ENCODE assay signal across 8 mouse cellular contexts in genomic region chr9:57505700-57506099, GRCm38 (mm10). TPM values are rescaled to one million over a fixed set of nuclear protein-coding genes. Genes with fewer than 3 reads are reported as not detected.
DNase-seq lines count a peak whose midpoint lies in the region; ATAC-seq and TF ChIP-seq lines count a peak whose summit lies in the region.

No protein-coding gene starts in this region.

- peak overlapping the region; percentile 72 for H3K4me3 ChIP-seq in ES-Bruce4 (ENCODE audit: low read depth, low read length)
- peak overlapping the region; percentile 9; the same call in 1 of the 2 replicates for H3K4me3 ChIP-seq in forebrain, postnatal 0 days (ENCODE audit: low read depth, low read length)
- H3K4me3 ChIP-seq in hindbrain, embryonic 11.5 days (ENCODE audit: low read depth, low read length): no peak overlapping the region
- H3K4me3 ChIP-seq in liver, embryonic 12.5 days: no peak overlapping the region

- TF ChIP-seq POLR2A in ES-Bruce4 (IDR thresholded peaks at IDR 0.05; ENCODE audit: insufficient read depth, low read length): no peak

- H3K4me2 ChIP-seq in forebrain, postnatal 0 days (ENCODE audit: low read depth): peak overlapping the region; percentile 95
- no peak overlapping the region for H3K4me2 ChIP-seq in hindbrain, embryonic 11.5 days (replicated peaks; ENCODE audit: low read depth, low read length)
- H3K4me2 ChIP-seq in liver, embryonic 12.5 days: peak overlapping the region; percentile 37

- TF ChIP-seq EP300 in ES-Bruce4 (IDR thresholded peaks at IDR 0.05; ENCODE audit: insufficient read depth, low read depth, low read length): no peak

- 9% methylated on average over 8 of the region's 8 CpGs for WGBS in forebrain, postnatal 0 days
- 10% methylated on average over 8 of the region's 8 CpGs for WGBS in hindbrain, embryonic 11.5 days
- 0% methylated on average over 8 of the region's 8 CpGs for WGBS in liver, embryonic 12.5 days (ENCODE audit: insufficient replicate concordance)

- ATAC-seq in forebrain, postnatal 0 days: peak; percentile 75
- peak; percentile 62; the same call in 1 of the 2 replicates for ATAC-seq in hindbrain, embryonic 11.5 days (ENCODE audit: low FRiP score)
- ATAC-seq in liver, embryonic 12.5 days: peak; percentile 98
- no peak for ATAC-seq in cerebellum, adult (ENCODE audit: insufficient number of reproducible peaks, low FRiP score, low TSS enrichment)

- no peaks in the 10 kb centered on the region for H3K36me3 ChIP-seq in ES-Bruce4 (ENCODE audit: control insufficient read depth, insufficient read depth, low read length, poor library complexity, severe bottlenecking)
- H3K36me3 ChIP-seq in forebrain, postnatal 0 days (ENCODE audit: insufficient read depth): no peaks in the 10 kb centered on the region
- H3K36me3 ChIP-seq in hindbrain, embryonic 11.5 days (ENCODE audit: control insufficient read depth, insufficient read depth, low read length): no peaks in the 10 kb centered on the region
- H3K36me3 ChIP-seq in liver, embryonic 12.5 days: no peaks in the 10 kb centered on the region

- no peaks in the 10 kb centered on the region for H3K9me3 ChIP-seq in ES-Bruce4 (replicated peaks; ENCODE audit: control insufficient read depth, insufficient read depth, low read length, poor library complexity, severe bottlenecking)
- H3K9me3 ChIP-seq in forebrain, postnatal 0 days (ENCODE audit: low read length): no peaks in the 10 kb centered on the region
- no peaks in the 10 kb centered on the region for H3K9me3 ChIP-seq in hindbrain, embryonic 11.5 days (ENCODE audit: control insufficient read depth, low read length)
- no peaks in the 10 kb centered on the region for H3K9me3 ChIP-seq in liver, embryonic 12.5 days (replicated peaks)

- H3K27me3 ChIP-seq in ES-Bruce4 (ENCODE audit: control insufficient read depth, insufficient read depth, low read length, poor library complexity, severe bottlenecking): no peaks in the 10 kb centered on the region
- H3K27me3 ChIP-seq in forebrain, postnatal 0 days (ENCODE audit: insufficient read depth, low read length): 0 out of 2 replicates have a peak, but pooled peaks cover 8% of the 10 kb centered on the region
- H3K27me3 ChIP-seq in hindbrain, embryonic 11.5 days (ENCODE audit: control insufficient read depth, insufficient read depth, low read length): peaks cover 54% of the 10 kb centered on the region
- H3K27me3 ChIP-seq in liver, embryonic 12.5 days (replicated peaks): peaks cover 79% of the 10 kb centered on the region

- H3K27ac ChIP-seq in ES-Bruce4 (ENCODE audit: insufficient read depth, low read length): no peak overlapping the region
- H3K27ac ChIP-seq in forebrain, postnatal 0 days (ENCODE audit: low read depth, low read length): peak overlapping the region; percentile 71
- peak overlapping the region; percentile 54; the same call in 1 of the 2 replicates for H3K27ac ChIP-seq in hindbrain, embryonic 11.5 days (ENCODE audit: low read depth, low read length)
- no peak overlapping the region for H3K27ac ChIP-seq in liver, embryonic 12.5 days

- TF ChIP-seq CTCF in ES-Bruce4 (IDR thresholded peaks at IDR 0.05; ENCODE audit: low read depth, low read length): no peak
- TF ChIP-seq CTCF in forebrain, postnatal 0 days (IDR thresholded peaks at IDR 0.05; ENCODE audit: low read depth): peak; percentile 21; the same call in 1 of the 2 replicates

- peak overlapping the region; percentile 26; the same call in 1 of the 2 replicates for H3K9ac ChIP-seq in ES-Bruce4 (ENCODE audit: low read depth, poor library complexity, severe bottlenecking)
- no peak overlapping the region for H3K9ac ChIP-seq in forebrain, postnatal 0 days
- no peak overlapping the region for H3K9ac ChIP-seq in hindbrain, embryonic 11.5 days (ENCODE audit: low read depth, low read length)
- no peak overlapping the region for H3K9ac ChIP-seq in liver, embryonic 12.5 days

- peaks cover 10% of the 10 kb centered on the region for H3K4me1 ChIP-seq in ES-Bruce4 (ENCODE audit: control insufficient read depth, insufficient read depth, low read length)
- H3K4me1 ChIP-seq in forebrain, postnatal 0 days (ENCODE audit: insufficient read depth): peaks cover 27% of the 10 kb centered on the region
- peaks cover 16% of the 10 kb centered on the region for H3K4me1 ChIP-seq in hindbrain, embryonic 11.5 days (replicated peaks; ENCODE audit: control insufficient read depth, insufficient read depth, low read length)
- H3K4me1 ChIP-seq in liver, embryonic 12.5 days: peaks cover 52% of the 10 kb centered on the region

- DNase-seq in adrenal gland, adult 8-10 months: peak; percentile 74
- DNase-seq in forebrain, postnatal 0 days: no peak
- no peak for DNase-seq in hindbrain, embryonic 11.5 days (ENCODE audit: low spot score)
- peak; percentile 42 for DNase-seq in ovary, postnatal 14 days (ENCODE audit: low spot score)
- DNase-seq in thymus, postnatal 25 days: no peak

RNA-seq across cellular contexts. Expression of gene Rpp25, which starts 1.9 kb away (rescaled TPM):
- 14.3 and 17.6 TPM in 2 replicates for polyA plus RNA-seq in ES-Bruce4 (2011; ENCODE audit: insufficient read depth, insufficient read length, low read depth, missing spikeins)
- total RNA-seq in adrenal gland, adult 8-10 months (2022): 1 to 10 TPM; 3.8 to 9.1 (median 5.3) TPM
- 24.7 and 30.2 TPM in 2 replicates for total RNA-seq in forebrain, postnatal 0 days (2014; rRNA removed)
- 40.9 and 46.5 TPM in 2 replicates for polyA plus RNA-seq in forebrain, postnatal 0 days (2015; fragmentation: Nextera tagmentation; extraction: Ambion mirVana)
- polyA plus RNA-seq in hindbrain, embryonic 11.5 days (2014; fragmentation: Nextera tagmentation; extraction: Ambion mirVana): 7.7 and 10.5 TPM in 2 replicates
- 1.0 and 1.5 TPM in 2 replicates for polyA plus RNA-seq in liver, embryonic 12.5 days (2016; fragmentation: Nextera tagmentation; extraction: Ambion mirVana)

RNA-seq across cellular contexts. Expression of gene Cox5a, which starts 15.4 kb away (rescaled TPM):
- polyA plus RNA-seq in ES-Bruce4 (2011; ENCODE audit: insufficient read depth, insufficient read length, low read depth, missing spikeins): 490 and 512 TPM in 2 replicates
- total RNA-seq in adrenal gland, adult 8-10 months (2022): 100 to 1,000 TPM; 236 to 400 (median 335) TPM
- total RNA-seq in forebrain, postnatal 0 days (2014; rRNA removed): 236 and 279 TPM in 2 replicates
- 1,027 and 1,112 TPM in 2 replicates for polyA plus RNA-seq in forebrain, postnatal 0 days (2015; fragmentation: Nextera tagmentation; extraction: Ambion mirVana)
- 702 and 724 TPM in 2 replicates for polyA plus RNA-seq in hindbrain, embryonic 11.5 days (2014; fragmentation: Nextera tagmentation; extraction: Ambion mirVana)
- 415 and 442 TPM in 2 replicates for polyA plus RNA-seq in liver, embryonic 12.5 days (2016; fragmentation: Nextera tagmentation; extraction: Ambion mirVana)

RNA-seq across cellular contexts. Expression of gene Fam219b, which starts 31.6 kb away (rescaled TPM):
- 9.0 and 11.8 TPM in 2 replicates for polyA plus RNA-seq in ES-Bruce4 (2011; ENCODE audit: insufficient read depth, insufficient read length, low read depth, missing spikeins)
- total RNA-seq in adrenal gland, adult 8-10 months (2022): 10 to 100 TPM; 25.5 to 34.9 (median 31.0) TPM
- 25.1 and 29.9 TPM in 2 replicates for total RNA-seq in forebrain, postnatal 0 days (2014; rRNA removed)
- polyA plus RNA-seq in forebrain, postnatal 0 days (2015; fragmentation: Nextera tagmentation; extraction: Ambion mirVana): 19.8 and 26.8 TPM in 2 replicates
- polyA plus RNA-seq in hindbrain, embryonic 11.5 days (2014; fragmentation: Nextera tagmentation; extraction: Ambion mirVana): 14.9 and 17.7 TPM in 2 replicates
- polyA plus RNA-seq in liver, embryonic 12.5 days (2016; fragmentation: Nextera tagmentation; extraction: Ambion mirVana): 10.5 and 12.0 TPM in 2 replicates

RNA-seq across cellular contexts. Expression of gene Scamp5, which starts 37.8 kb away (rescaled TPM):
- polyA plus RNA-seq in ES-Bruce4 (2011; ENCODE audit: insufficient read depth, insufficient read length, low read depth, missing spikeins): 31.1 and 32.1 TPM in 2 replicates
- total RNA-seq in adrenal gland, adult 8-10 months (2022): 10 to 100 TPM; 12.4 to 30.5 (median 21.9) TPM
- total RNA-seq in forebrain, postnatal 0 days (2014; rRNA removed): 252 and 282 TPM in 2 replicates
- polyA plus RNA-seq in forebrain, postnatal 0 days (2015; fragmentation: Nextera tagmentation; extraction: Ambion mirVana): 167 and 175 TPM in 2 replicates
- 17.7 and 18.3 TPM in 2 replicates for polyA plus RNA-seq in hindbrain, embryonic 11.5 days (2014; fragmentation: Nextera tagmentation; extraction: Ambion mirVana)
- polyA plus RNA-seq in liver, embryonic 12.5 days (2016; fragmentation: Nextera tagmentation; extraction: Ambion mirVana): 10.5 and 12.4 TPM in 2 replicates

RNA-seq across cellular contexts. Expression of gene Mpi, which starts 46.9 kb away (rescaled TPM):
- polyA plus RNA-seq in ES-Bruce4 (2011; ENCODE audit: insufficient read depth, insufficient read length, low read depth, missing spikeins): 39.1 TPM in 2 replicates
- total RNA-seq in adrenal gland, adult 8-10 months (2022): 10 to 100 TPM; 35.5 to 66.3 (median 46.1) TPM
- total RNA-seq in forebrain, postnatal 0 days (2014; rRNA removed): 46.1 and 47.8 TPM in 2 replicates
- 37.9 and 49.3 TPM in 2 replicates for polyA plus RNA-seq in forebrain, postnatal 0 days (2015; fragmentation: Nextera tagmentation; extraction: Ambion mirVana)
- 50.0 and 52.7 TPM in 2 replicates for polyA plus RNA-seq in hindbrain, embryonic 11.5 days (2014; fragmentation: Nextera tagmentation; extraction: Ambion mirVana)
- 17.4 and 17.7 TPM in 2 replicates for polyA plus RNA-seq in liver, embryonic 12.5 days (2016; fragmentation: Nextera tagmentation; extraction: Ambion mirVana)

Comparison
In these comparisons a context has a peak if more than half of its experiments do, and no peak if none do; other contexts are left out.
1. H3K27ac ChIP-seq: peak in forebrain, postnatal 0 days (single experiment) and hindbrain, embryonic 11.5 days (single experiment); none in ES-Bruce4 (single experiment) and liver, embryonic 12.5 days (single experiment).
2. H3K4me3 ChIP-seq: peak in ES-Bruce4 (single experiment) and forebrain, postnatal 0 days (single experiment); none in hindbrain, embryonic 11.5 days (single experiment) and liver, embryonic 12.5 days (single experiment).
3. DNase-seq: peak in adrenal gland, adult 8-10 months (single experiment) and ovary, postnatal 14 days (single experiment); none in forebrain, postnatal 0 days (single experiment), hindbrain, embryonic 11.5 days (single experiment) and thymus, postnatal 25 days (single experiment).